Mouse (Mus musculus): Measurements from ENCODE around the gene Olfr248.
"Not testable (repeated sequence)": the region's sequence is repeated elsewhere in the genome, so short reads cannot be mapped to it uniquely, and the experiment has no call there.

Olfr248 gene

DNA sequence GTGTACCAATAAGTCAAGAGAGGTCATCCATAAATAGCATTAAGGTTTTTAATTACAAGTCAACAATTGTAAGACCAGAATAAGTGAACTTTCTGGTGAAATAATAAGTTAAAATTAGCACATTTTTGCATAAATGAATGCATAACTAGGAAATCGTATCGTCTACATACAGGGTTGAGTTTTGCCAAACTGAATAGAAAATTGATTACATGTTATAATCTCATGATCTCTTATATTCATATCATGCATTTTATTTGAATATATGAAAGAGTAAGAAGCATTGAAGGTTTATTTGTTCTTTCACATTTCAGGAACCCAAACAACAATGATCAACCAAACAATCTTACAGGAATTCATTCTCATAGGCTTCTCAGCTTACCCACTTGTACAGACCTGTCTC is at the start of gene Olfr248:
Olfr248 (plus strand) TSS at position 301 of the 400 bp plus-strand sequence.
- no peak for DNase-seq

DNA sequence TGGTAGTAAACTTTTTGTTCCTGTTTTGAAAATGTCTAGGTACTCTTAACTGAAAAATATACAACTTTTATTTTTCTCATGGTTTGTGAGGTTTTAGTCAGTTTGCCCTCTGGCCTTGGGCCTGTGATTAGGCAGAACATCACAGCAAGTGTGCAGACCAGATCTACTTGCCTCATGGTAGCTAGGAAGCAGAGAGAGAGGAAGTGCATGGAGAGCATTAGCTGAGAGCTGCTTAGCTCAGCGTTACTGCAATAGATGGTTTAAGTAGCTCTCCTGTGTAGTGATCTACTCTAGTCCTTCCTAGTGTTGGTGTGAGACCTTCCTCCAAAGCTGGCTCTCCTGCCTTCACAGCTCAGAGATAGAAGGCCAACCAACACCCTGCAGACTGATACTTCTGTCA is 37.2 kb upstream of the Olfr248 start:
- DNase-seq, result not testable (repeated sequence)

DNA sequence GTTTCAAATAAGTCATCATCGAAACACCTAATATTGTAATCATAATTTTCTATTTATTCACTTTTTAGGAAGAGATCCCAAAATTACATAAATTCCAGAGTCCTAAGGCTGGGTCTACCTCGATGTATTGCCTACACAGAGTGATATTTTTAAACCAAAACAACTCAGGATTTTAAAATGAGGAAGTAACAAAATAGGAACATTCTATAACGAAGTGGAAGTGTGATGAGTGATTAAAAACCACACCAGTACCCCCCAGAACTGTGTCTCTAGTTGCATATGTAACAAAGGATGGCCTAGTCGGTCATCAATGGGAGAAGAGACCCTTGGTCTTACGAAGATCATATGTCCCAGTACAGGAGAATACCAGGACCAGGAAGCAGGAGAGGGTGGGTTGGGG is 36.2 kb upstream of the Olfr248 start:
- no peak for DNase-seq

DNA sequence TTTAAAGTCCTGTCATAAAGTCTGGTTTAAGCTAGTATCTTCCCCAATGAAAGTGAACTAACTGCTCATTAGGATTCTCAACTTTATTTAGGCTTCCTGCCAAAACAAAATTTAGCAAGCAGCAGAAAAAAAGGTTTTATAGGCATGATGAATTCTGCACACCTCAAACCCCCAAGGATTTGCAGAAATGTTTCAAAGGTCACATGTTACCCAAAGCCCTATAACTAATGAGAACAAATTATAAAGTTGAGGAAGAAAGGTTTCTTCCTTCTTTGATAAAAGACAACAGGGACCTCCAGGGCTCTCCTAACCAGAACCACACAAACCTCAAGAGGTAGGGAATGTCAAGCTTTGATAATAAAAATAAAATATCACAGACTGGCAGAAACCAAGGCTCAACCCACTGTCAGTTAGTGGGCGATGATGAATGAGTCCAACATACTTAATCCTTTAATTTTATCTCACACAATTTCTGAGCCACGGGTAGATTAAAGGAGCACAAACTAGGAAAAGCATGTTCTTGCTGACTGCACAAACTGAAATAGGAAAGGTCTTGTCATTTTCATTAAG is 25.9 kb upstream of the Olfr248 start, which contains the start of gene Olfr417:
Olfr417 (plus strand) TSS at position 241 of the 570 bp plus-strand sequence.
- DNase-seq, result no peak

DNA sequence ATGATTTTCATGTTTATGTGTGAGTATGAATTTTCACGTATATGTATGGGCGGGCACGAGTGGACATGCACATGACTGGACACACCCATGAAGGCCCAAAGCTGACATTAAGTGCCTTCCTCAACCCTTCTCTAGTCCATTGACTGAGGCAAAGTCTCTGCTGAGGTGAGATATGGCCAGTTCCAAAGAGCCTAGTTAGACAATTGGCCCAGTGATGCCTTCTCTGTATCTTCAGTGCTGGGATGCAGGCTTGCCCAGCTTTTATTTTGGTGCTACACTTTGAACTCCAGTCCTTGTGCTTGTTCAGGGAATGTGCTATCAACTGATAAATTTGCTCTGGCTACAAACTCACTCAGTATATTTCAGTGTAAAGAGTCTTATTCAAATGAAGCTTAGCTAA is 17.0 kb upstream of the Olfr248 start:
- DNase-seq, result no peak

DNA sequence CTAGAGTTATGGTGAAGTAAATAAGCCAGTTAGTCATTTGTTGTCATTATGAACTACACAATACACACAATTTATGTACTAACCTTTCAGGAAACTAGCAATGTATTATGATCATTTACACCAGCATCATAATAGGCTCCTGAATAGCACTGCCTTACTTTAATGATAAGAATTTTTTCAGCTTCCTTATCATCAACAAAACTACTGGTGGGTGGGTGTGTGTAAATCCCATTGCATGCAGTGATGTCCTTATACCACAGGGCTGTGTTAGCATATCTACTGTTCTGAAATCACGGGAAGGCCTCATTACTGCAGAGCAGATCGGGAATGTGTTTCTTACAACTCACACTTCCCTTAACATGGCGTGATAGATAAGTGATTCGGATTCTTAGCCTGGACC is 32.1 kb downstream of the Olfr248 start:
- DNase-seq, result no peak

DNA sequence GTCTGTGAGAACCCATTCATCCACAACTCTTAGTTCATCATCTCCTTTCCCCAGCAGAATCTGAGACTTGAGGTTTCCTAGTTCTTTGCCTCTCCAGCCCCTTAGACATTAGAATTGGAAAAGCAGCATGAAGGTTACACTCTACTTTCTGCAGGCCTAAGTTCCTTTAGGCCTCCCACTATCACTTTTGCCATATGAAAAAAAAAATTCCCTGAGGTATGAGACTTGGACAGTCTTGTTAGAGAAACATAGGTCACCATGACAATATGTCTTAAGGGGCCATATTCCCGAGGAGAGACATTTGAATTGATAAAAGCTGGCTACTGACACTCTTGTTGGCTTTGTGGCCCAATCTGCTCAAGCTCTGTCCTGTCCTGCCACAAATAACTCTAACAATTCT is 32.9 kb downstream of the Olfr248 start, which contains the start of gene Olfr414:
Olfr414 (plus strand) TSS at position 301 of the 400 bp plus-strand sequence.
- no peak for DNase-seq

DNA sequence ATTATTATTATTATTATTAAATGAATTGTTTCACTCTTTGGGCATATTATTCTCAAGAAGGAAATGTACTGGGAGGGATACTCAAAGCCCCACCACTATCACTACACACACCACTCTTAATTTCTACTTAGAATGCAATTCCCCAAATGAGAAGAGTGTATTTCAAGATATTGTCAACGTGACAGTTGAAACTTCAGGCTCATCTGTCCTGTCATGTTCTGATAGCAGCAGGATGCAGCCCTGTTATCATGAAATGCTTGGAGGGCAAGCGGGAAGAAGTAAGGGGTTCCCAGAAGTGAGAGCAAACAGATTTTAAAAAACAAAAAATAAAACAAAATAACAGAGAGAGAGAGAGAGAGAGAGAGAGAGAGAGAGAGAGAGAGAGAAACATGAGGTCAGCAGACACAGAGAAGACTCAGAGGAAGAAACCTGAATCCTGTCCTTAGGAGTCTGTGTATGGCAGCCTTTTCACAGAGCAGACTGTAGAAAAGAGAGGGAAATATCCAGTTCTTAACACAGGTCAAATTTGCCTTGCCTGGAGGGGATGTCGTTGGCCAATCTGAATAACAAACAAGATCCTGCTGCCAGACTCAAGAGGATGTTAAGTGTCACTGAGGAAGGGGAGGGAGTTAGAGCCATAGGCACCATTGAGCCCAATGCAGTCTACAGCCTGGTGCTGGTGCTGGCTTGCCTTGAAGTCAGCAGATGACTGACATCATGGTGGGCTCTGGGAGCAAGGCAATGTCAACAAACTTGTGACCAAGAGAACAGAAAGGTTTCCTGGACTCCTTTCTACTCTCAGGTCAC is 35.5 kb downstream of the Olfr248 start:
- DNase-seq, result no peak

DNA sequence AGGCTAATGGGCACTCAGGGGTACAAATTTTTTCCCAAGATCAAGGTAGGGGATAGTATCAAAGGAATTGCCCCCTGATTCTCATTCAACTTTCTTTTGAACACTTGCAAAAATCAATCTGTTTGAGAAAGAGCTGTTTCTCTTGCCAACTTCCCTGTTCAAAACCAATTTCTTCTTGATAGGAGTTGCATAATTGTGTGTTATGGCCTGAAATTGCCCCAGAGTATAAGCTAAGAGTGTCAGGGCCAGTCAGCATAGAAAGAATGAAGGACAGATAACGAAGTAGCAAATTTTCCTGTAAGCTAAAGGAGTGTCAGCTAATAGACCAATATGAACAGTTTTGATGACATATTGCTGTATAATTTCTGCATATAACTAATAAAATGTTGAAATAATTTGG is 36.6 kb downstream of the Olfr248 start:
- no peak for DNase-seq

DNA sequence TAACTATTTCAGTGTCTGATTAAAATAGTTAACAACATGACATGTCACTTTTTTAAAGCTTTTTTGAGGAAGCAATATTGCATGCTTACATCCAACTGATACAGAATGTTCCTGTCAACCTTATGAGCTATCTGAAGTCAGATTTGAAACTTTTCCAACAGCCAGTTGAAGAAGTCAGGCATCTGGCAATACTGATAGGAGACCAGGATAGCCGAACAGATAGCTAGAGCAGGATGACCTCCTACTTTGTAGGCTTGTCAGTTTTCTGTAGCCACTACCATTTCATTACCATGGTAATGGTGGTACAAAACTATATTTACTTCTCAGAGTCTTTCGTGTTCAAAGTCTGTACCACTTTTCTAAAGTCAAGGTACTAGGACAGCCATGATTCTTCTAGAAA is 37.6 kb downstream of the Olfr248 start:
- DNase-seq, result no peak

DNA sequence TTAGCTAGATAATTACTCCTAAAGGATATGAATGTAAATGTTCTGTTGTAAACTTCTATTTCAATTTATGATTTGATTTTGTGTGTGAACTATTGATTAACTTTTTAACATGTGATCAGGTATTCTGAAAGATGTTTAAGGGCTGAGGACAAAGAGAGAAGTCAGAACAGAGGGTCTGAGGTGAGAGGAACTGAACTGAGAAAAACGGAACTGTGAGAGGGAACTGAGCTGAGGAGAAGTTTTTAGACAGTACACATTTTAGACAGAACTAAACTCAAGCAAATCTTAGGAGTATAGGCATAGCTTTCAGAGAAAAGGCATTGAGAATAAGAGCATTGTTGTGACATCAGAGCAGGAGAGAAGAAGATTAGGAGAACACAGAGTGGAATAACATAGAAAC is 43.3 kb downstream of the Olfr248 start:
- no peak for DNase-seq
